Mouse (Mus musculus): ENCODE measurements at regions not wholly inside any gene's neighbourhood (a gene's known extent, or its start where the extent isn't known, plus 50 kb on each side); places are given as distances from the start of the nearest gene placed in this dataset.

DNA sequence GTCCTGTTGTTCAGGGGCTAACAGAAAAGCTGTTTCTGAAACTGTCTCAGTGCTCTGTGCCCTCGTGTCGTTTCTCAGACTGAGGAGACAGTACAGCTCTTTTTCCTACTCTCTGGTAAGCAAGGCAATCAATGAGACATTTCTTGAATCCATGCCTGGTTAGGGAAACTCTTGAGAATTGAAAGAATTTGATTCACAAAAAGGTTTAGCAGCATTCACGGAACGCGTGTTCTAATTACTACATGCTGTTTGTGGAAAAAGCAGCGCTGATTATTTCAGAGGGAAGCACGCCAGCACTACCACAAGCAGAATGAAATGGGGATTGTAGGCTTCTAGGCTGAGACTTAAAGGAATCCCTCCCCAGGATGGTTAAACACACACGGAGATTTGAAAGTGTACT is 112.5 kb upstream of the Adgrl2 start:
- Histone ChIP-seq H3K9me3 (ENCODE audit: low read length) (no peaks in the 10 kb centered on the region), H3K4me3 (replicated peaks; ENCODE audit: low read length) (no peak overlapping the region), H3K4me1 (replicated peaks; ENCODE audit: low read depth, low read length) (peaks cover 4% of the 10 kb centered on the region; the same call in 1 of the 2 replicates), H3K27me3 (ENCODE audit: insufficient read depth, low read length) (no peaks in the 10 kb centered on the region), H3K36me3 (ENCODE audit: insufficient read depth, low read length) (no peaks in the 10 kb centered on the region)
- TF ChIP-seq CTCF (conservative IDR thresholded peaks at IDR 0.05; ENCODE audit: low read length): no peak
- TF ChIP-seq NANOG (IDR thresholded peaks at IDR 0.05; ENCODE audit: borderline replicate concordance, low read length): no peak
- no peak for TF ChIP-seq POU5F1 (IDR thresholded peaks at IDR 0.05; ENCODE audit: borderline replicate concordance, low read length)

DNA sequence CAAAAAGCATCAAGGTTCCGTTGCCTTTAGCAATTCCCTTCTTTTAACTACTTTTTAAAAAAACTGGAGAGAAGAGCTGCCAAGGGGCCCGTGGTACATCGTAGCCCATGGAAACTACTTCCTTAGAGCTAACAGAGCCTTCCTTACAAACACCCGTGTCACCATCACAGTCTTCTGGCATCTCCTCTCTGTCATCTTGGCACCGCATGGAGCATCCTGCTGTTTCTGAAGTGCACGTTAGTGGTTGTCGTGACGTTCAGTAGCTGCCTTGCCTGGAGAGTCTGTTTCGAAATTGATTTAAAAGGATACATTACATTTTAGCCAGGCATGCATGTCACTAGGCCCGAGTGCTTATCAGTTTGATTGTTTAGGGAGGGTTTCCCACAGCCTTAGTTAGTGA is 111.4 kb upstream of the Adgrl2 start:
- no peaks in the 10 kb centered on the region for H3K9me3 ChIP-seq (ENCODE audit: low read length)
- TF ChIP-seq CTCF (conservative IDR thresholded peaks at IDR 0.05; ENCODE audit: low read length): no peak
- no peak for TF ChIP-seq POU5F1 (IDR thresholded peaks at IDR 0.05; ENCODE audit: borderline replicate concordance, low read length)
- TF ChIP-seq NANOG (IDR thresholded peaks at IDR 0.05; ENCODE audit: borderline replicate concordance, low read length): no peak
- no peaks in the 10 kb centered on the region for H3K27me3 ChIP-seq (ENCODE audit: insufficient read depth, low read length)
- H3K36me3 ChIP-seq (ENCODE audit: insufficient read depth, low read length): no peaks in the 10 kb centered on the region
- H3K4me3 ChIP-seq (replicated peaks; ENCODE audit: low read length): no peak overlapping the region
- H3K4me1 ChIP-seq (replicated peaks; ENCODE audit: low read depth, low read length): peaks cover 2% of the 10 kb centered on the region; the same call in 1 of the 2 replicates

- TF ChIP-seq POU5F1 (IDR thresholded peaks at IDR 0.05; ENCODE audit: borderline replicate concordance, low read length) (no peak), NANOG (IDR thresholded peaks at IDR 0.05; ENCODE audit: borderline replicate concordance, low read length) (no peak), CTCF (conservative IDR thresholded peaks at IDR 0.05; ENCODE audit: low read length) (no peak)
- H3K4me3 ChIP-seq (replicated peaks; ENCODE audit: low read length): no peak overlapping the region
- H3K27me3 ChIP-seq (ENCODE audit: insufficient read depth, low read length): no peaks in the 10 kb centered on the region
- no peaks in the 10 kb centered on the region for H3K9me3 ChIP-seq (ENCODE audit: low read length)
- no peaks in the 10 kb centered on the region; the same call in 1 of the 2 replicates for H3K4me1 ChIP-seq (replicated peaks; ENCODE audit: low read depth, low read length)
- no peaks in the 10 kb centered on the region for H3K36me3 ChIP-seq (ENCODE audit: insufficient read depth, low read length)
Observed at GRCm38 (mm10) chr3:149098764-149099163, 108.4 kb upstream of the Adgrl2 start.

DNA sequence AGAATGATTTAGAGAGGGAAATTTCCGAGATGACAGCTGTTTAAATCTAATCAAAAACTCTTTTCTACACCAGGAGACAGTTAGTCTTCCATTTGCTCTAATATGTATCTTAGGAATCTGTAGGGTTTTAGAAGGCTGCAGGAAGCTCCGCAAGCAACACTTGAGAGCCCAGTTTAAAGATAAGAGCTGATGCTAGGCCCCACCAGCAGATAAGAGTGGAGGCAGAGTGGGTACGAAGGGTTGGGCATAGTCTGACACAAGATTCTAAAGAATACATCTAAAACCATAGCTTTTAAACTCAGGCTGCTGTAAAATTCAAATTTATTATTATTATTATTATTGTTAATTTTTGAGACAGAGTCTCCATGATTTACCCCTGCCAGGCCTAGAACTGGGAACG is 106.7 kb upstream of the Adgrl2 start:
- H3K4me1 ChIP-seq (replicated peaks; ENCODE audit: low read depth, low read length): peaks cover 16% of the 10 kb centered on the region
- H3K4me3 ChIP-seq (replicated peaks; ENCODE audit: low read length): no peak overlapping the region
- H3K27me3 ChIP-seq (ENCODE audit: insufficient read depth, low read length): no peaks in the 10 kb centered on the region
- no peaks in the 10 kb centered on the region for H3K9me3 ChIP-seq (ENCODE audit: low read length)
- no peaks in the 10 kb centered on the region for H3K36me3 ChIP-seq (ENCODE audit: insufficient read depth, low read length)
- no peak for TF ChIP-seq POU5F1 (IDR thresholded peaks at IDR 0.05; ENCODE audit: borderline replicate concordance, low read length)
- TF ChIP-seq CTCF (conservative IDR thresholded peaks at IDR 0.05; ENCODE audit: low read length): no peak
- TF ChIP-seq NANOG (IDR thresholded peaks at IDR 0.05; ENCODE audit: borderline replicate concordance, low read length): no peak

GRCm38 (mm10) chr3:149092649-149093048 is 102.3 kb upstream of the Adgrl2 start:
- TF ChIP-seq NANOG (IDR thresholded peaks at IDR 0.05; ENCODE audit: borderline replicate concordance, low read length): no peak
- no peak for TF ChIP-seq POU5F1 (IDR thresholded peaks at IDR 0.05; ENCODE audit: borderline replicate concordance, low read length)
- TF ChIP-seq CTCF (conservative IDR thresholded peaks at IDR 0.05; ENCODE audit: low read length): no peak
- Histone ChIP-seq H3K36me3 (ENCODE audit: insufficient read depth, low read length) (no peaks in the 10 kb centered on the region), H3K4me3 (replicated peaks; ENCODE audit: low read length) (no peak overlapping the region), H3K4me1 (replicated peaks; ENCODE audit: low read depth, low read length) (peaks cover 28% of the 10 kb centered on the region), H3K27me3 (ENCODE audit: insufficient read depth, low read length) (peaks cover 12% of the 10 kb centered on the region), H3K9me3 (ENCODE audit: low read length) (no peaks in the 10 kb centered on the region)

GRCm38 (mm10) chr3:149090103-149090502 is 99.7 kb upstream of the Adgrl2 start:
- Histone ChIP-seq H3K4me1 (replicated peaks; ENCODE audit: low read depth, low read length) (peaks cover 48% of the 10 kb centered on the region), H3K9me3 (ENCODE audit: low read length) (no peaks in the 10 kb centered on the region), H3K4me3 (replicated peaks; ENCODE audit: low read length) (no peak overlapping the region), H3K27me3 (ENCODE audit: insufficient read depth, low read length) (peaks cover 23% of the 10 kb centered on the region), H3K36me3 (ENCODE audit: insufficient read depth, low read length) (no peaks in the 10 kb centered on the region)
- TF ChIP-seq CTCF (conservative IDR thresholded peaks at IDR 0.05; ENCODE audit: low read length): no peak
- TF ChIP-seq NANOG (IDR thresholded peaks at IDR 0.05; ENCODE audit: borderline replicate concordance, low read length): no peak
- no peak for TF ChIP-seq POU5F1 (IDR thresholded peaks at IDR 0.05; ENCODE audit: borderline replicate concordance, low read length)

GRCm38 (mm10) chr3:149088621-149089128 is 98.3 kb upstream of the Adgrl2 start:
- Histone ChIP-seq H3K36me3 (ENCODE audit: insufficient read depth, low read length) (no peaks in the 10 kb centered on the region), H3K9me3 (ENCODE audit: low read length) (no peaks in the 10 kb centered on the region), H3K4me3 (replicated peaks; ENCODE audit: low read length) (no peak overlapping the region), H3K27me3 (ENCODE audit: insufficient read depth, low read length) (peaks cover 31% of the 10 kb centered on the region), H3K4me1 (replicated peaks; ENCODE audit: low read depth, low read length) (peaks cover 62% of the 10 kb centered on the region)
- TF ChIP-seq CTCF (conservative IDR thresholded peaks at IDR 0.05; ENCODE audit: low read length): no peak
- TF ChIP-seq POU5F1 (IDR thresholded peaks at IDR 0.05; ENCODE audit: borderline replicate concordance, low read length): no peak
- no peak for TF ChIP-seq NANOG (IDR thresholded peaks at IDR 0.05; ENCODE audit: borderline replicate concordance, low read length)

- Histone ChIP-seq H3K4me1 (replicated peaks; ENCODE audit: low read depth, low read length) (peaks cover 56% of the 10 kb centered on the region), H3K9me3 (ENCODE audit: low read length) (no peaks in the 10 kb centered on the region), H3K36me3 (ENCODE audit: insufficient read depth, low read length) (no peaks in the 10 kb centered on the region), H3K4me3 (replicated peaks; ENCODE audit: low read length) (no peak overlapping the region), H3K27me3 (ENCODE audit: insufficient read depth, low read length) (peaks cover 36% of the 10 kb centered on the region)
- TF ChIP-seq NANOG (IDR thresholded peaks at IDR 0.05; ENCODE audit: borderline replicate concordance, low read length) (no peak), CTCF (conservative IDR thresholded peaks at IDR 0.05; ENCODE audit: low read length) (no peak), POU5F1 (IDR thresholded peaks at IDR 0.05; ENCODE audit: borderline replicate concordance, low read length) (no peak)
Observed at GRCm38 (mm10) chr3:149087488-149087887, 97.1 kb upstream of the Adgrl2 start.

DNA sequence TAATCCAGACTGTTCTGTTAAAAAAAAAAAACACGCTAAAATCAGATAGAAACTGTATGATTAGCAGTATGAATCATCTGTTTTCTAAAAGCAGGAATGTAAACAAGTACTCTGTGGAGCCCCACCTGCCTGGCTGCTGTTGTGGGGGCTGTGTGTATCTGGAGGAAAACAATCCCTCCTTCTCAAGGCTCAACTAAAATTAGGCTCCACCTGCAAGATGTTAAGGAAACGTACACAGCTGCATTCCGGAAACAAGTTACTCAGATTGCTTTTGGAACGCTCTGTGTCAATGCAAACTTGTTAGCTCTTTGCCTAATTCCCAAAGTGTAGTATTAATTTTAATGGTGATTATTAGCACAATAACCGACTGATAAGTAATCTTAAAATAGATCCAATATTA is 96.3 kb upstream of the Adgrl2 start:
- Histone ChIP-seq H3K27me3 (ENCODE audit: insufficient read depth, low read length) (peaks cover 36% of the 10 kb centered on the region), H3K36me3 (ENCODE audit: insufficient read depth, low read length) (no peaks in the 10 kb centered on the region), H3K4me3 (replicated peaks; ENCODE audit: low read length) (no peak overlapping the region), H3K9me3 (ENCODE audit: low read length) (no peaks in the 10 kb centered on the region), H3K4me1 (replicated peaks; ENCODE audit: low read depth, low read length) (peaks cover 52% of the 10 kb centered on the region)
- TF ChIP-seq NANOG (IDR thresholded peaks at IDR 0.05; ENCODE audit: borderline replicate concordance, low read length): no peak
- TF ChIP-seq CTCF (conservative IDR thresholded peaks at IDR 0.05; ENCODE audit: low read length): no peak
- TF ChIP-seq POU5F1 (IDR thresholded peaks at IDR 0.05; ENCODE audit: borderline replicate concordance, low read length): no peak
